Mouse (Mus musculus) ES-E14 (cell line): ENCODE results near the gene Ltb. TPM values are rescaled to one million over a fixed set of nuclear protein-coding genes. Genes with fewer than 3 reads are reported as not detected.

Experiments
- DNase-seq: peaks from one replicate; pipeline ENCODE4 v3.0.0-alpha.2; 2013; ENCODE audit warnings: low read depth, low spot score
- H3K27ac ChIP-seq: 2 replicates; pipeline ENCODE4 v1.5.1; 2012; ENCODE audit warnings: low read depth, mild to moderate bottlenecking, low read length, moderate library complexity, mixed read lengths; ENCODE audit not compliant: poor library complexity, insufficient read depth, severe bottlenecking
- H3K36me3 ChIP-seq: 2 replicates; pipeline ENCODE4 v1.6.1; 2012; ENCODE audit warnings: mild to moderate bottlenecking, low read length, moderate library complexity, mixed read lengths; ENCODE audit not compliant: control insufficient read depth, poor library complexity, insufficient read depth, severe bottlenecking
- H3K4me1 ChIP-seq, 2 experiments: fragments of 150-350 bp in 1 of 2; sonication (generic) in 1 of 2; 2 replicates each; pipeline ENCODE4 v1.6.1; 2012; ENCODE audit warnings: low read length in 2 of 2, mild to moderate bottlenecking in 1 of 2, mixed read lengths in 1 of 2; ENCODE audit not compliant: control insufficient read depth in 2 of 2, insufficient read depth in 2 of 2, poor library complexity in 1 of 2
- H3K4me3 ChIP-seq, 2 experiments: fragments of 150-350 bp in 1 of 2; sonication (generic) in 1 of 2; 2 replicates each; pipeline ENCODE4 v1.5.1; 2012; ENCODE audit warnings: low read length in 2 of 2, low read depth in 1 of 2, mild to moderate bottlenecking in 1 of 2, mixed read lengths in 1 of 2; ENCODE audit not compliant: insufficient read depth in 1 of 2, poor library complexity in 1 of 2, severe bottlenecking in 1 of 2
- H3K9ac ChIP-seq: 2 replicates; pipeline ENCODE4 v1.6.1; 2012; ENCODE audit warnings: low read depth, mild to moderate bottlenecking, low read length, mixed read lengths; ENCODE audit not compliant: poor library complexity, insufficient read depth, severe bottlenecking
- H3K9me3 ChIP-seq: fragments of 150-350 bp; sonication (generic); 2 replicates; pipeline ENCODE4 v1.6.1; 2012; ENCODE audit warnings: low read depth, mild to moderate bottlenecking, low read length; ENCODE audit not compliant: control insufficient read depth, insufficient read depth
- CHD2 ChIP-seq: IDR thresholded peaks from 2 replicates; pipeline ENCODE4 v1.6.1; 2014; ENCODE audit warnings: mild to moderate bottlenecking, low read depth, low read length, inconsistent platforms
- HCFC1 ChIP-seq: IDR thresholded peaks from 2 replicates; pipeline ENCODE4 v1.6.1; 2012; ENCODE audit warnings: low read length, inconsistent platforms, borderline replicate concordance; ENCODE audit not compliant: insufficient read depth
- MAFK ChIP-seq: IDR thresholded peaks from 2 replicates; pipeline ENCODE4 v1.6.1; 2014; ENCODE audit warnings: mild to moderate bottlenecking, low read depth, low read length, inconsistent platforms; ENCODE audit not compliant: insufficient read depth
- ZC3H11A ChIP-seq: IDR thresholded peaks from 2 replicates; pipeline ENCODE4 v1.6.1; 2012; ENCODE audit warnings: low read depth, mild to moderate bottlenecking, inconsistent platforms, low read length, borderline replicate concordance
- ZNF384 ChIP-seq: IDR thresholded peaks from 2 replicates; pipeline ENCODE4 v1.6.1; 2012; ENCODE audit warnings: low read depth, low read length, inconsistent platforms
- in situ Hi-C, 2 experiments: fragments of 600-800 bp; cut with MboI; formaldehyde crosslinking; loops; one replicate each; pipeline ENCODE4 v1.15.1; 2025; ENCODE audit warnings: low sequenced_read_pairs in 2 of 2, inconsistent platforms in 1 of 2; ENCODE audit not compliant: unreplicated experiment in 2 of 2
- total RNA-seq: library from RNA; depleted of rRNA; stranded (reverse); fragments of 300-350 nt; gene quantifications from 2 replicates; pipeline ENCODE4 v1.2.3, GENCODE M21; 2012

The Ltb gene
- total RNA-seq, 1 experiment: 10.1 TPM

GRCm38 (mm10) chr17:35187959-35188610 is 6.2 kb upstream of the Ltb start, which contains the start of gene Lst1:
TSS of gene Lst1 (minus strand) at chr17:35188439.
- Histone ChIP-seq H3K9me3 (no peaks in the 10 kb centered on the region), H3K27ac (0 out of 2 replicates have a peak within 1 kb of the TSS, but pooled peaks have one; percentile 37), H3K9ac (no peak within 1 kb of the TSS), H3K4me1 (peaks cover 7 to 31% of the 10 kb centered on the region in 2 experiments), H3K4me3 (no peak within 1 kb of the TSS), H3K36me3 (no peaks in the 10 kb centered on the region)
- in situ Hi-C loops: no loop called here
- no peak for TF ChIP-seq CHD2
- no peak for TF ChIP-seq ZNF384
- no peak for TF ChIP-seq MAFK
- TF ChIP-seq ZC3H11A: no peak
- no peak for TF ChIP-seq HCFC1
- DNase-seq: no peak

GRCm38 (mm10) chr17:35189186-35189585 is 5.1 kb upstream of the Ltb start:
- no peaks in the 10 kb centered on the region for H3K9me3 ChIP-seq
- no peak overlapping the region for H3K4me3 ChIP-seq
- in situ Hi-C loops: no loop called here
- DNase-seq: no peak
- 0 out of 2 replicates have a peak overlapping the region, but pooled peaks have one; percentile 18 for H3K27ac ChIP-seq
- peaks cover 7 to 32% of the 10 kb centered on the region in 2 experiments for H3K4me1 ChIP-seq
- H3K36me3 ChIP-seq: no peaks in the 10 kb centered on the region
- TF ChIP-seq ZC3H11A: no peak
- TF ChIP-seq MAFK: no peak
- no peak for TF ChIP-seq CHD2
- no peak for TF ChIP-seq HCFC1
- no peak for TF ChIP-seq ZNF384
- H3K9ac ChIP-seq: no peak overlapping the region

DNA sequence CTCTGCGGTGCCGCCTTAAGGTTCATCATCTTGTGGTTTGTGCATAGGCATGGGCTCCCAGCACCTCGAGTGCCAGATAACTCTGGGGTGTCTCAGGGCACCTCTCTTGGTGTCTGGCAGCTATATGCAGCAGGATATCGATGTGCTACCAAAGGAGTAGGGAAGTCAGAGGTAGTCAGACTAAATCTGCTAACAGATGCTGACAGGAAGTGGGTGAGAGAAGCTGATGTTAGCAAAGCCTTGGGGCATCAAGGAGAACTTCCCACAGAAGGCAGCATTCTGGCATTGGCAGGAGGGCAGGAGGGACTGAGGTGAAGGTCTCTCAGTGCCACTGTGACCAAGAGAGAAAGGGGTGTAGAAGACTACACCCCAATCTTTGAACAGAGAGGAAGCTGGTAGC is 4.1 kb upstream of the Ltb start:
- DNase-seq: no peak
- in situ Hi-C loops: no loop called here

DNA sequence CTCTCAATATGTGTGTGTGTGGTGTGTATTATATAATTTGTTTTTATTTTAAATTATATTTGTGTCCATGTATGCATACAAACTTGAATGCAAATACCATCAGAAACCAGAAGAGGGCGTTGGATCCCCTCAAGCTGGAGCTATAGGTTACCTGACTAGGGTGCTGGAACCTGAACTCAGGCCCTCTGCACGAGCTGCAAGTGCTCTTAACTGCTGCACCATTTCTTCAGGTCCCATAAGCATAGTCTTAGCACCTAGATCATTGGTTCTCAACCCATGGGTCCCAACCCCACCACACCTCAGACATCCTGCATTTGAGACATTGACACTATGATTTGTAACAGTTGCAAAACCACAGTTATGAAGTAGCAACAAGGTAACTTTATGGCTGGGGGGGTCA is 2.5 kb upstream of the Ltb start:
- no peaks in the 10 kb centered on the region for H3K36me3 ChIP-seq
- H3K9me3 ChIP-seq: no peaks in the 10 kb centered on the region
- H3K4me3 ChIP-seq: no peak overlapping the region
- H3K4me1 ChIP-seq: peaks cover 4 to 20% of the 10 kb centered on the region in 2 experiments
- no peak for DNase-seq
- in situ Hi-C loops: no loop called here
- TF ChIP-seq CHD2 (no peak), ZC3H11A (no peak), HCFC1 (no peak), ZNF384 (no peak), MAFK (no peak)
- H3K27ac ChIP-seq: no peak overlapping the region
- no peak overlapping the region for H3K9ac ChIP-seq

More for the DNA sequence above, 4.1 kb upstream of the Ltb start:
- H3K27ac ChIP-seq: no peak overlapping the region
- H3K9me3 ChIP-seq: no peaks in the 10 kb centered on the region
- peaks cover 7 to 26% of the 10 kb centered on the region in 2 experiments for H3K4me1 ChIP-seq
- no peaks in the 10 kb centered on the region for H3K36me3 ChIP-seq
- H3K4me3 ChIP-seq: no peak overlapping the region
- no peak for TF ChIP-seq MAFK
- no peak for TF ChIP-seq ZNF384
- TF ChIP-seq ZC3H11A: no peak
- TF ChIP-seq HCFC1: no peak
- no peak for TF ChIP-seq CHD2
- no peak overlapping the region for H3K9ac ChIP-seq

GRCm38 (mm10) chr17:35192924-35193323 is 1.3 kb upstream of the Ltb start:
- TF ChIP-seq HCFC1 (no peak), ZNF384 (no peak), MAFK (no peak), CHD2 (no peak), ZC3H11A (no peak)
- Histone ChIP-seq H3K4me3 (no peak overlapping the region), H3K27ac (no peak overlapping the region), H3K4me1 (peaks cover 3 to 14% of the 10 kb centered on the region in 2 experiments), H3K9ac (no peak overlapping the region), H3K36me3 (no peaks in the 10 kb centered on the region), H3K9me3 (no peaks in the 10 kb centered on the region)
- in situ Hi-C loops: no loop called here
- DNase-seq: no peak
